Comparison of ENCODE assay signal across 22 mouse cellular contexts in genomic region chr11:3850315-3850614, GRCm38 (mm10). TPM values are rescaled to one million over a fixed set of nuclear protein-coding genes. Genes with fewer than 3 reads are reported as not detected.
DNase-seq lines count a peak whose midpoint lies in the region; ATAC-seq and TF ChIP-seq lines count a peak whose summit lies in the region.
"Had no signal": no experiment of that assay in that cellular context is flagged by ENCODE, and none has a peak within 500 bp of the region (broad histone marks: within the 10 kb centered on the region; RNA-seq: fewer than 3 reads in every experiment).

No protein-coding gene starts in this region.

- DNase-seq in cerebellum, adult 11-12 months, result peak; percentile 61
- peak in 1 of 2 experiments; percentile 47 for DNase-seq in layer of hippocampus, adult 2 months (ENCODE audit: low spot score in 2 of 2)
- DNase-seq in layer of hippocampus, adult 9-10 months (ENCODE audit: low spot score), result no peak
- peak; percentile 68 to 77 for DNase-seq in right cerebral cortex, adult 2 months (ENCODE audit: low spot score in 2 of 2)
- no peak for DNase-seq in right cerebral cortex, postnatal 14 days
- peak; percentile 58 for DNase-seq in telencephalon, adult 2 months (ENCODE audit: low read depth, low spot score)
- DNase-seq in heart, postnatal 4 days, result no peak
- DNase-seq: adrenal gland, adult 8-10 months; gastrocnemius, postnatal 25 days; kidney, adult 11 months; kidney, postnatal 10 days; lung, adult 18-20 months; lung, postnatal 14 days; thymus, postnatal 4 days had no signal

- no peak overlapping the region for H3K4me3 ChIP-seq in layer of hippocampus, adult 2 months
- H3K4me3 ChIP-seq: embryonic facial prominence, embryonic 10.5 days; heart, embryonic 15.5 days; midbrain, embryonic 15.5 days had no signal

- H3K27ac ChIP-seq in layer of hippocampus, adult 2 months, result peak overlapping the region; percentile 91
- H3K27ac ChIP-seq: embryonic facial prominence, embryonic 10.5 days; heart, embryonic 15.5 days; midbrain, embryonic 15.5 days; stomach, postnatal 0 days had no signal

- TF ChIP-seq CTCF in layer of hippocampus, adult 2 months (conservative IDR thresholded peaks at IDR 0.05), result no peak

- ATAC-seq in cerebellum, adult (ENCODE audit: insufficient number of reproducible peaks, low FRiP score, low TSS enrichment), result no peak
- ATAC-seq: midbrain, embryonic 15.5 days; Patski had no signal

RNA-seq across cellular contexts. Expression of gene Osbp2, which starts 13.4 kb away (rescaled TPM):
- total RNA-seq in layer of hippocampus, adult 2 months (2021), result 10 to 100 TPM; 81.4 to 86.7 TPM
- 1 to 10 TPM; 5.4 to 6.1 TPM for total RNA-seq in heart, postnatal 4 days (2021)
- total RNA-seq: hematopoietic stem cell, adult 5-6 weeks; megakaryocyte-erythroid progenitor cell, adult 5-6 weeks had no signal

RNA-seq across cellular contexts. Expression of gene 4921536K21Rik, which starts 44.6 kb away (rescaled TPM):
- total RNA-seq in layer of hippocampus, adult 2 months (2021), result under 1 TPM; 0.39 to 0.41 TPM
- total RNA-seq in heart, postnatal 4 days (2021), result under 1 TPM; 0.14 to 0.17 TPM
- total RNA-seq: hematopoietic stem cell, adult 5-6 weeks had no signal

RNA-seq across cellular contexts. Expression of gene Dusp18, which starts 44.8 kb away (rescaled TPM):
- total RNA-seq in layer of hippocampus, adult 2 months (2021), result 10 to 100 TPM; 24.6 to 26.0 TPM
- 10 to 100 TPM; 21.5 to 24.4 TPM for total RNA-seq in heart, postnatal 4 days (2021)
- total RNA-seq: megakaryocyte-erythroid progenitor cell, adult 5-6 weeks had no signal

Comparison
In these comparisons a context has a peak if more than half of its experiments do, and no peak if none do; other contexts are left out.
1. DNase-seq: peak in cerebellum, adult 11-12 months (single experiment), right cerebral cortex, adult 2 months (2 of 2) and telencephalon, adult 2 months (single experiment); none in layer of hippocampus, adult 9-10 months (single experiment), right cerebral cortex, postnatal 14 days (single experiment) and heart, postnatal 4 days (single experiment).
2. RNA of gene Osbp2, which starts 13.4 kb away (total RNA-seq): 81.4 to 86.7 TPM in layer of hippocampus, adult 2 months; 5.4 to 6.1 TPM in heart, postnatal 4 days; every median in the first group is over 10 times any median in the second.